Mouse (Mus musculus) heart, adult 18-20 months (tissue): Measurements from ENCODE around the gene Nrk. TPM values are rescaled to one million over a fixed set of nuclear protein-coding genes. Genes with fewer than 3 reads are reported as not detected.

Experiments used
- DNase-seq, 2 experiments: peaks; one replicate each; pipeline ENCODE4 v3.0.0; 2021 to 2022; ENCODE audit warnings: mixed read lengths in 1 of 2
- long read RNA-seq, 2 experiments: library from polyadenylated mRNA; stranded (forward); transcript quantifications; one replicate each; pipeline ENCODE4 v2.0.0; 2021
- total RNA-seq, 2 experiments: library from RNA; stranded (reverse); gene quantifications; 2 replicates each; pipeline ENCODE4 v1.2.3; 2021

Gene Nrk
- total RNA-seq, result under 1 TPM; 0.32 to 0.54 TPM
- long read RNA-seq, experiment 1, result 0 reads
- long read RNA-seq, experiment 2, result 0 reads

GRCm38 (mm10) chrX:138914041-138914776 lies at the start of gene Nrk:
Nrk (plus strand) TSS chrX:138914430.
- peak; percentile 7 to 20 for DNase-seq

DNA sequence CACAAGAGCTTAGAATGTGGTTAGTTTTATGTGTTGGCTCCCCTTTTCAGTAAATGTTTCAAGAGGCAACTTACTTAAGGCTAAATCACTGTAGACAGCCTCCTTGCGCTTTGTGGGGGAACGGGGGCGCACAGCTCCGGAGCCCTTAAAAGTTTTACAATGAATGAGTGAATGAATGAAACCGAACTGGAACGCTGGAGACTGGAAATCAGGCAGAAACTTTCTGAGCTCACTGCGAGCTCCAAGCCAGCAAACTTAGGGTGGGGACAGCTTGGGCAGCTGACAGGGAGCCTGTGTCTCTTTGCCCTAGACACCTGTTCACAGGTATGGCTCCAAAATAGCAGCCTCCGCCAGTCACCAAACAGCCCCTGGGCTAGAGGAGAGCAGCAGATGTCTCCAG lies 864 bp upstream of the Nrk start:
- peak in 1 of 2 experiments; percentile 4 for DNase-seq

DNA sequence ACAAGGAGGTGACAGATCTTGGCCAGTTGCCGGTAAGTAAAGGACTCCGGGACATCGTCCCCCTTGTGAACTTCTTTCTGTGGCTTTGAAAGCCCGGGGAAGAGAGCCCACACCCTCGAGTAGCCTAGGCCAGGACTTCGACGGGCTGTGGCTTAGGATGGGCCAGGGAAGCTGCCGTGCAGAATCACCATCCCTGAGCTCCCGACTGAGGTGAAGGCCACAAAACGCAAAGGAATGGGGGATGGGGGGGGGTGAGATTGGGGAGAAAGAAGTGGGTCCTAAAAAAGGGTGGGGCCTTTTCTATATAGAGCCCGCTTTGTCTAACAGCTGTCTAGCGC lies 516 bp downstream of the Nrk start:
- DNase-seq, result no peak

- no peak for DNase-seq
Measured at GRCm38 (mm10) chrX:138919030-138919429, 4.8 kb downstream of the Nrk start.

DNA sequence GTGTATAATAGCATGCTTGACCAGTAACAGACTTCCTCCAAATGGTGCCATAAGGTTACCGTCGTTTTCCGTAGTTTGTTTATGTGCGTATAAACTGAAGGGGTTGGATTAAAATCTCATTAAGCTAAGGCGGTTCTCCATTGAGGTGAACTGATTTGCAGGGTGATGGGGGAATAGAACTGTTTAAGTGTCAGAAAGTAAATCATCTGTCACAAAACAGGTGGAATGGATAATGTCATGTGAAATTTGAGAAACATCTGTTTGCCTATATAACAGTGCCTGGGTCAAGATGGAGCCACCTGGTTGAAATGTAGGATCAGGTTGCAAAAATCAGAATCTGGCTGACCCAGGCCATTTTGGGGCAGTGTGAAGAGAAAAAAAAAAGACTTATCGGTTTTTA lies 29.7 kb downstream of the Nrk start:
- no peak for DNase-seq

- peak in 1 of 2 experiments; percentile 2 for DNase-seq
Measured at GRCm38 (mm10) chrX:138960713-138961112, 46.5 kb downstream of the Nrk start.

GRCm38 (mm10) chrX:138978501-138978900 lies 64.3 kb downstream of the Nrk start:
- no peak for DNase-seq

DNA sequence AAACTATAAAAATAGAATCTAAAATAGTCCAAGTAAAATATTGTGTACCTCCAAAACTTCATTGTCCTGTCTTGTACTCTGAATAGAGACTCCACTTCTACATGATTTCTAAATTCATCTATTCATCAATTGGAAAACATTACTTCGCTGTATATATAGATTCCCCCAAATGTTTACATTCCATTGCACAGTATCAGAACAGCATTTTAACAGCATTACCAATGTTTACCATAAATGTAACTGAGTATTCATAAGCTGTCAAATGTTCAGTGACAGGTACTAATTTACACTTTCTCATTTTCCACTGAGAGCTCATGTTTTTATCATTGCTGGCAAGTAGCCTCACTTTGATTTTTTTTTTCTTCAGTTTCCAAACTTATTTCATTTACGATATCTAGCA lies 65.0 kb downstream of the Nrk start:
- DNase-seq, result no peak

DNA sequence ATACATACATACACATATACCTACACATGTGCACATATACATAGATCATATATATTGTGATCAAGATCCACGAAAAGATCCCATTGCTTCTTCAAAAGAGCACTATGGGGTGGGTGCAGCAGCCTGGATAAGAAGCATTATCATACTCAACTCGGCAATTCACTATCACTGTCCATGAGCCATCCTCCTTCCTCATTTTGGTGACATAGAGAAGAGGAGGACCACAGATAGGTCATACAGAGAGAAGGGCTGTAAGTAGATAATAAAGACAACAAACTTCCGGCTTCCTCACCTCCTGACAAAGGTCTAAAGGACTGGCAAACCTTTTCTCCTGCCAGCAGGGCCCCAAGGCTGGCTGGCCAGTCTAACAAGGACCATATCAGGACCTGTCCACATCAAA lies 100.3 kb downstream of the Nrk start:
- DNase-seq, result no peak

DNA sequence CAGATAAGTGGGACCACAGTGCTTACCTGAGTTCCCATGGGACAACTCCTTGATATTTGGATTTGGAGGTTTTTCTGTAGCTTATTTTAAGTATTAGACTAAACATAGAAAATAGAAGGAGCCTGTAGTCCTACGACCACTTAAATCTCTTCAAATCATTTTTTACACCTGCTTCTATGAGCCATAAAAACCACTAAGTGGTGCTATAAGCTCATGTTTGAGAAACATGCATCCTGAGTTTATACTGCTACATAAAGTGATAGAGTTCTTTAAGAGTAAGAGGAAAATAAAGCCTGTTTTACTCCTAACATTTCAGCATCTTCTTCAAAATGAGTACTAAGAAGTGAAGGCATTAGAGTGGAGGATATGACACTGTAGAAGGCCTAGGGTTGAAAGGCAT lies 102.3 kb downstream of the Nrk start:
- DNase-seq, result no peak

DNA sequence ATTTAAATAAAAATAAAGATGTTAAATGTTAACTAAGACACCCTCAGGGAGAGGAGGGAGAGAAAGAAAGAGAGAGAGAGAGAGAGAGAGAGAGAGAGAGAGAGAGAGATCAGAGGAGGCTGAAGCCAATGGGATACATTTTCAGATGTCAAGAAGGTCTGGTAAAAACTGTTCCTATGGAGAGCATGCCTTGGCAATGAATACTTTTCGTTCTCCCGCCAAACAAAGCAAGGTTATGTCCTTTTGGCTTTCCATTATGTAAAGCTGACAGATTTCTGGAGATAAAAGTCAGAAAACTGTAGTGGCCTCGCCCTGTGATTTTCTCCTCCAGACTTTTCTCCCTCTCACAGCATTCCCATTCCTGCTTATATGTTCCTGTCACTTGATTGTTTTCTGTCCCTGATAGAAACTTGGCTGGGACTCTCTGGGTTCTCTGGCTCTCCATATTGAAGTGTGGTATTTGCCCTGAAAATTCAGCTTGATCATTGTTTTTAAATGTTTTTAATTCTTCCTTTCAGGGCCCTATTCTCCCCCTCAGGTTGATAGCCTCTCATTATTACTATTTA lies 112.4 kb downstream of the Nrk start:
- DNase-seq, result no peak

GRCm38 (mm10) chrX:139027296-139027695 lies 113.1 kb downstream of the Nrk start:
- peak in 1 of 2 experiments; percentile 3 for DNase-seq

DNA sequence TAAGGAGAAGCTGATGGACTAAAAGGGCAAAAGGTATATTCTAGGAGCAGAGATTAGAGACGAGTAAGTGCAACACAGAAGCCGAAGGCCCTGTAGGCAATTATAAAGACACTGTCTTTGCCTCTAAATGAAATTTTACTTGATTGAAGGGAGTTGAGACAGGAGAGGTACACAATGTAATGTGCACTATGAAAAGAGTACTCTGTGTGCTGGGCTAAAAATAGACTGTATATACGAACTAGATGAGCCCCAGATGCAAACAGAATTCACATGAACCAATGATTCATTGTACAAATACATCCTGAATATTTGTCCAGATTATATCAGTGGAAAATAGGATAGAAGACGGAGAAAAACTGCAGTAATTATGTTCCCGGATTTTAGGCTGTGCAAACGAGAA lies 113.7 kb downstream of the Nrk start:
- no peak for DNase-seq

DNA sequence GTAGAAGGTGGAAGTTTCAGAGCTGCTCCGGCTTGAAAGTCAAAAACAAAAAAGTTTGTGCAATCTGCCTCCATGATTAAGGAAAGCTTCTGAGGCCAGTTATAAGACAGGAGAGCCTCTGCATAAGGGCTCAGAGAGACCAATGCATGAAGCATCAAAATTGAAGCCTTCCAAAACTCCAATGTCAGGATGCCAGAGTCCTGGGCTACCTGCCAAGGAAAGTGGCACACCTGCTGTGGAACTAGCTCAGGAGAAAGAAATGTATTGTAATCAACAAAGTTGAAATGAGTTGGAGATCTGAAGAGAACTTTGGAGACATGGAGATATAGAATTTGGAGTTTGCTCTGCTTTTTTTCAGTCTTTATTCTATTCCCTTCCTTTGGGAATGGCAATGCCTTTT lies 123.4 kb downstream of the Nrk start:
- DNase-seq, result no peak

- no peak for DNase-seq
Measured at GRCm38 (mm10) chrX:139039314-139039713, 125.1 kb downstream of the Nrk start.

GRCm38 (mm10) chrX:139041148-139041547 lies 126.9 kb downstream of the Nrk start:
- no peak for DNase-seq

DNA sequence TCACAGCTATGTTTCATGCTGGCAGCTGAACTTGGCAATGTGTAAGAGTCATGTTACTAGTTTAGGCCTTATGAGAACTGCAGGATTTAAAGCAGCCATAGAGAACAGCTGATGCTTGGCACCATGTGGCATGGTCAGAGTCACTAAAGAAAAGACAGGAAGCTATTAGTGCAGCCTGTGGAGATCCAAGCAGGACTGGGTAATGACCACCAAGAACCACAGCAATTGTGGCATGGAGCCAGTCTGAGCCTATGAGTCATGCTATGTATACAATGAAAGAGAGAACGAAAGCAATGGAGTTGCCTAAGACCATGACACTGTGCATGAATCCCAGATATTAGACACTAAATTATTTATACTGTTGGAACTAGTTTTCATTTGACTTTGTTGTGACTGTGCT lies 137.7 kb downstream of the Nrk start:
- DNase-seq, result no peak

- DNase-seq, result no peak
Measured at GRCm38 (mm10) chrX:139053149-139053548, 138.9 kb downstream of the Nrk start.

Other genes with a start within 250 kb of the Nrk start
- gene Serpina7, start 170.8 kb downstream of the Nrk start, total RNA-seq, result not detected
- gene 4930513O06Rik, start 171.8 kb downstream of the Nrk start, total RNA-seq, result not detected